Mouse (Mus musculus): Measurements from ENCODE around the gene Sec24d. TPM values are rescaled to one million over a fixed set of nuclear protein-coding genes. Genes with fewer than 3 reads are reported as not detected.
A peak's percentile ranks its signal among the peaks of the same experiment; 100 is the strongest.

Sec24d gene
- total RNA-seq, 1 experiment, result 20.0 TPM

DNA sequence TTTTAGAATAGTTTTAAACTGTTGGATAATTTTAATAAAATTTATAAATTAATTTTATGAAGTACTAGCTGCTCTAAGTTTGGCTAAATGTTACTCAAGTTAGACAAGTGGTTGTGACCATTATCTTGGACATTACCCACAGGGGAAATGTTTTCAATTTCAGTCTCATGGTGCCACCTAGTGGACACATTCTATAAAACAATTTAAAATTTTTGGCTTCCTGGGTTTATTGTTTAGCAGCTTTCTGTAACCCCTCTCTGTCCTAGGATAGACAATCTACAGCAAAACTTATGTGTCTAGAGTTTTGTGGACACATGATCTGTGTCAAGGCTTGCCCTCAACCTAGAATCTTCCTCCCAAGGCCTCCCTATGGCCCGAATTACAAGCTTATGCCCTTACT is 54.9 kb downstream of the Sec24d start:
- peaks cover 0 to 8% of the 10 kb centered on the region in 2 experiments; a peak in 1 of 4 replicates for H3K4me1 ChIP-seq (ENCODE audit: control insufficient read depth in 2 of 2, insufficient read depth in 2 of 2, low read length in 2 of 2, poor library complexity in 1 of 2)
- no peak overlapping the region for H3K27ac ChIP-seq (ENCODE audit: insufficient read depth, low read depth, low read length, poor library complexity, severe bottlenecking)
- H3K4me3 ChIP-seq (ENCODE audit: insufficient read depth in 1 of 2, low read depth in 1 of 2, low read length in 2 of 2, poor library complexity in 1 of 2, severe bottlenecking in 1 of 2), result no peak overlapping the region
- H3K9ac ChIP-seq (ENCODE audit: insufficient read depth, low read depth, low read length, poor library complexity, severe bottlenecking), result no peak overlapping the region
- peak; percentile 51 for DNase-seq (ENCODE audit: low read depth, low spot score)
- H3K36me3 ChIP-seq (ENCODE audit: control insufficient read depth, insufficient read depth, low read length, poor library complexity, severe bottlenecking), result no peaks in the 10 kb centered on the region
- TF ChIP-seq HCFC1 (IDR thresholded peaks at IDR 0.05; ENCODE audit: borderline replicate concordance, insufficient read depth, low read length) (no peak), ZC3H11A (IDR thresholded peaks at IDR 0.05; ENCODE audit: borderline replicate concordance, low read depth, low read length) (0 out of 2 replicates have a peak, but pooled peaks have one; percentile 22), MAFK (IDR thresholded peaks at IDR 0.05; ENCODE audit: insufficient read depth, low read depth, low read length) (no peak), CHD2 (IDR thresholded peaks at IDR 0.05; ENCODE audit: low read depth, low read length) (no peak), ZNF384 (IDR thresholded peaks at IDR 0.05; ENCODE audit: low read depth, low read length) (no peak)
- H3K9me3 ChIP-seq (ENCODE audit: control insufficient read depth, insufficient read depth, low read depth, low read length), result no peaks in the 10 kb centered on the region
- in situ Hi-C loops (cut with MboI; ENCODE audit: low sequenced_read_pairs in 2 of 2, unreplicated experiment in 2 of 2), result loop anchor here (10.0 kb wide), 2 partner anchors 147 to 157 kb away; no protein-coding TSS in a partner anchor

DNA sequence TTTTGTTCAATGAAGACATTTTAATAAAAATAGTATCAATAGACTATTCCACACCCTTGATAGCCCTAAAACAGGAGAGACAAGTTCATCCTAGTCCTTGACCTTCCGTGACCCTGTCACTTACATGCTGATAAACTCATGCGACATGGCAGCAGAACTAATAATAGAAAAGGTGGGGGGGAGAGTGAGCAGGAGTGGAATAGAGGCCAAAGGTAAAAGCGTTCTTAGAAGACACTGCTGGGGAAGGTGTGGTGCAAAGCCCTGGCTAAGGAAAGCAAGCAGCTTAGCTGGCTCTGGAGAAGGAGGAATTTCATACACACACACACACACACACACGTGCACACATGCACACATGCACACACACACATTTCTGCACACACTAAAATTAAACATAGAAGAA is 57.1 kb downstream of the Sec24d start:
- in situ Hi-C loops (cut with MboI; ENCODE audit: low sequenced_read_pairs in 2 of 2, unreplicated experiment in 2 of 2), result loop anchor here (10.0 kb wide), 2 partner anchors 150 to 160 kb away; no protein-coding TSS in a partner anchor
- DNase-seq (ENCODE audit: low read depth, low spot score), result no peak
- TF ChIP-seq CHD2 (IDR thresholded peaks at IDR 0.05; ENCODE audit: low read depth, low read length) (no peak), ZNF384 (IDR thresholded peaks at IDR 0.05; ENCODE audit: low read depth, low read length) (no peak), ZC3H11A (IDR thresholded peaks at IDR 0.05; ENCODE audit: borderline replicate concordance, low read depth, low read length) (no peak), MAFK (IDR thresholded peaks at IDR 0.05; ENCODE audit: insufficient read depth, low read depth, low read length) (no peak), HCFC1 (IDR thresholded peaks at IDR 0.05; ENCODE audit: borderline replicate concordance, insufficient read depth, low read length) (no peak)

DNA sequence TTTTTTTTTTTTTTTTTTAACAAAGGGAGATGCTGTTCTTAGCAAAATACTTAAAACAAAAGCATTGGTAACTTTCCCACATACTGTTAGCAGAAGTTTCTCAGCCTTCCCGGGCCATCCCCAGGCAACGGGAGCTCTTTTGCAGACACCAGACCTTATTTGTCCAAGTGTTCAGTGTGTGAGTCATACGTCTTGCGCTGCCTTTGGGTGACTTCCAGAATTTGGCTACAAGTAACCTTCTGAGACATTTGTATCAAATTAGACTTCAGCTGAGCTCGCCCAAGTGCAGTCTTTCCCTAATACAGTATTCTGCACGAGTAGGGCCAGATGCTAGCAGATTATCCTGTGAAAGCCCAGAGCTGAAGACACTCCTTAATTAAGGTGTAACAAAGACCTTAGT is 62.0 kb downstream of the Sec24d start:
- Histone ChIP-seq H3K4me3 (ENCODE audit: insufficient read depth in 1 of 2, low read depth in 1 of 2, low read length in 2 of 2, poor library complexity in 1 of 2, severe bottlenecking in 1 of 2) (no peak overlapping the region), H3K27ac (ENCODE audit: insufficient read depth, low read depth, low read length, poor library complexity, severe bottlenecking) (no peak overlapping the region), H3K36me3 (ENCODE audit: control insufficient read depth, insufficient read depth, low read length, poor library complexity, severe bottlenecking) (peaks cover 6% of the 10 kb centered on the region; the same call in 1 of the 2 replicates), H3K9me3 (ENCODE audit: control insufficient read depth, insufficient read depth, low read depth, low read length) (no peaks in the 10 kb centered on the region), H3K9ac (ENCODE audit: insufficient read depth, low read depth, low read length, poor library complexity, severe bottlenecking) (no peak overlapping the region), H3K4me1 (ENCODE audit: control insufficient read depth in 2 of 2, insufficient read depth in 2 of 2, low read length in 2 of 2, poor library complexity in 1 of 2) (peaks cover 0 to 5% of the 10 kb centered on the region in 2 experiments; a peak in 1 of 4 replicates)
- in situ Hi-C loops (cut with MboI; ENCODE audit: low sequenced_read_pairs in 2 of 2, unreplicated experiment in 2 of 2), result loop anchor here (10.0 kb wide), 2 partner anchors 154 to 164 kb away; no protein-coding TSS in a partner anchor
- TF ChIP-seq ZC3H11A (IDR thresholded peaks at IDR 0.05; ENCODE audit: borderline replicate concordance, low read depth, low read length) (no peak), HCFC1 (IDR thresholded peaks at IDR 0.05; ENCODE audit: borderline replicate concordance, insufficient read depth, low read length) (no peak), MAFK (IDR thresholded peaks at IDR 0.05; ENCODE audit: insufficient read depth, low read depth, low read length) (no peak), ZNF384 (IDR thresholded peaks at IDR 0.05; ENCODE audit: low read depth, low read length) (no peak), CHD2 (IDR thresholded peaks at IDR 0.05; ENCODE audit: low read depth, low read length) (no peak)
- no peak for DNase-seq (ENCODE audit: low read depth, low spot score)

More for the DNA sequence above, 57.1 kb downstream of the Sec24d start:
- Histone ChIP-seq H3K4me3 (ENCODE audit: insufficient read depth in 1 of 2, low read depth in 1 of 2, low read length in 2 of 2, poor library complexity in 1 of 2, severe bottlenecking in 1 of 2) (no peak overlapping the region), H3K9me3 (ENCODE audit: control insufficient read depth, insufficient read depth, low read depth, low read length) (no peaks in the 10 kb centered on the region), H3K27ac (ENCODE audit: insufficient read depth, low read depth, low read length, poor library complexity, severe bottlenecking) (no peak overlapping the region), H3K4me1 (ENCODE audit: control insufficient read depth in 2 of 2, insufficient read depth in 2 of 2, low read length in 2 of 2, poor library complexity in 1 of 2) (peaks cover 0 to 8% of the 10 kb centered on the region in 2 experiments; a peak in 1 of 4 replicates), H3K36me3 (ENCODE audit: control insufficient read depth, insufficient read depth, low read length, poor library complexity, severe bottlenecking) (peaks cover 6% of the 10 kb centered on the region; the same call in 1 of the 2 replicates), H3K9ac (ENCODE audit: insufficient read depth, low read depth, low read length, poor library complexity, severe bottlenecking) (no peak overlapping the region)

DNA sequence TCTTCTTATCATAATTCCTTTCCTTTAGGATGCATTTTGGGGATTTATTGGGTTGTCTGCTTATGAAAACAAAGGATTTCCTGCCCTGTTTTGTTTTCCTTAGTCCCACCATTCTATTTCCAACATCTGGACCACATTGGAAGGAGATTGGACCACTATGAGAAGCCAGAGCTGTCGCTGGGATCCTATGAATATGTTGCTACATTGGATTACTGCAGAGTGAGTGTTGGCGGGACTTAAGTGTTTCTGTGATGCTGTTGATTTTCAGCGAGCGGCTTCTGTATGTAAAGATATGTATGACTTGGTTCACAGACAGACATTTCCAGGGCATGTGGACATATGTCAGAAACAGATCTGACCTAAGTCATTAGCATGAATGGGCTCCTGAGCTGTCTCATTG is 63.0 kb downstream of the Sec24d start:
- TF ChIP-seq CHD2 (IDR thresholded peaks at IDR 0.05; ENCODE audit: low read depth, low read length), result no peak
- TF ChIP-seq HCFC1 (IDR thresholded peaks at IDR 0.05; ENCODE audit: borderline replicate concordance, insufficient read depth, low read length), result no peak
- no peak for TF ChIP-seq MAFK (IDR thresholded peaks at IDR 0.05; ENCODE audit: insufficient read depth, low read depth, low read length)
- TF ChIP-seq ZC3H11A (IDR thresholded peaks at IDR 0.05; ENCODE audit: borderline replicate concordance, low read depth, low read length), result no peak
- TF ChIP-seq ZNF384 (IDR thresholded peaks at IDR 0.05; ENCODE audit: low read depth, low read length), result no peak
- in situ Hi-C loops (cut with MboI; ENCODE audit: low sequenced_read_pairs in 2 of 2, unreplicated experiment in 2 of 2), result no loop called here
- DNase-seq (ENCODE audit: low read depth, low spot score), result no peak

More for the DNA sequence above, 63.0 kb downstream of the Sec24d start:
- H3K4me1 ChIP-seq (ENCODE audit: control insufficient read depth in 2 of 2, insufficient read depth in 2 of 2, low read length in 2 of 2, poor library complexity in 1 of 2), result peaks cover 0 to 5% of the 10 kb centered on the region in 2 experiments; a peak in 1 of 4 replicates
- H3K9ac ChIP-seq (ENCODE audit: insufficient read depth, low read depth, low read length, poor library complexity, severe bottlenecking), result no peak overlapping the region
- no peak overlapping the region for H3K4me3 ChIP-seq (ENCODE audit: insufficient read depth in 1 of 2, low read depth in 1 of 2, low read length in 2 of 2, poor library complexity in 1 of 2, severe bottlenecking in 1 of 2)
- no peak overlapping the region for H3K27ac ChIP-seq (ENCODE audit: insufficient read depth, low read depth, low read length, poor library complexity, severe bottlenecking)
- no peaks in the 10 kb centered on the region for H3K9me3 ChIP-seq (ENCODE audit: control insufficient read depth, insufficient read depth, low read depth, low read length)
- H3K36me3 ChIP-seq (ENCODE audit: control insufficient read depth, insufficient read depth, low read length, poor library complexity, severe bottlenecking), result peaks cover 6% of the 10 kb centered on the region; the same call in 1 of the 2 replicates

All from ES-E14 (cell line).